Mouse (Mus musculus) midbrain, embryonic 15.5 days (tissue): Measurements from ENCODE around the gene Mctp1. TPM values are rescaled to one million over a fixed set of nuclear protein-coding genes. Genes with fewer than 3 reads are reported as not detected.

ENCODE experiments used
- ATAC-seq: fragments of 200-750 bp; cut with Nextera tagmentation; replicated peaks from 2 replicates; pipeline ENCODE4 v1.8.0; 2017; ENCODE audit warnings: moderate TSS enrichment
- H3K27ac ChIP-seq: fragments of 300-500 bp; sonication (generic); 2 replicates; pipeline ENCODE4 v1.5.1; 2015; ENCODE audit warnings: mild to moderate bottlenecking, inconsistent platforms
- H3K27me3 ChIP-seq: fragments of 300-500 bp; sonication (generic); replicated peaks from 2 replicates; pipeline ENCODE4 v1.6.1; 2015; ENCODE audit warnings: inconsistent platforms
- H3K36me3 ChIP-seq: fragments of 300-500 bp; sonication (generic); replicated peaks from 2 replicates; pipeline ENCODE4 v1.6.1; 2015; ENCODE audit warnings: inconsistent platforms
- H3K4me1 ChIP-seq: fragments of 300-500 bp; sonication (generic); 2 replicates; pipeline ENCODE4 v1.6.1; 2015; ENCODE audit warnings: inconsistent platforms
- H3K4me2 ChIP-seq: fragments of 300-500 bp; sonication (generic); 2 replicates; pipeline ENCODE4 v1.6.1; 2015; ENCODE audit warnings: inconsistent platforms, mild to moderate bottlenecking, moderate library complexity
- H3K4me3 ChIP-seq: fragments of 300-500 bp; sonication (generic); 2 replicates; pipeline ENCODE4 v1.5.1; 2015; ENCODE audit warnings: mild to moderate bottlenecking, inconsistent platforms
- H3K9ac ChIP-seq: fragments of 300-500 bp; sonication (generic); 2 replicates; pipeline ENCODE4 v1.6.1; 2015; ENCODE audit warnings: mild to moderate bottlenecking, inconsistent platforms
- H3K9me3 ChIP-seq: fragments of 300-500 bp; sonication (generic); 2 replicates; pipeline ENCODE4 v1.6.1; 2016; ENCODE audit warnings: inconsistent platforms
- WGBS: fragments of 180-500 bp; shearing (Covaris S2); methylation state at CpG from one replicate; pipeline ENCODE4 v1.1.7; 2015; ENCODE audit warnings: mixed read lengths; 5-methylcytosine and 5-hydroxymethylcytosine counted together
- polyA plus RNA-seq: library from polyadenylated mRNA; unstranded; fragments of >200 nt; fragmentation: Nextera tagmentation; extraction: Ambion mirVana; gene quantifications from 2 replicates; pipeline ENCODE4 v1.2.1, GENCODE M21; 2015

Gene Mctp1
- polyA plus RNA-seq, 1 experiment from 2014 or later, result 3.9 TPM

- Histone ChIP-seq H3K27ac (no peak overlapping the region; the same call in 1 of the 2 replicates), H3K9ac (no peak overlapping the region)
- peak; percentile 74 for ATAC-seq
Observed at GRCm38 (mm10) chr13:77046416-77046815, 662.1 kb downstream of the Mctp1 start.

GRCm38 (mm10) chr13:77047179-77047931 is 663.0 kb downstream of the Mctp1 start:
- 45% methylated on average over 6 of the region's 6 CpGs for WGBS
- H3K4me1 ChIP-seq, result peaks cover 3% of the 10 kb centered on the region; the same call in 1 of the 2 replicates
- no peaks in the 10 kb centered on the region for H3K36me3 ChIP-seq
- H3K27me3 ChIP-seq, result no peaks in the 10 kb centered on the region
- 0 out of 2 replicates have a peak overlapping the region, but pooled peaks have one; percentile 29 for H3K27ac ChIP-seq
- H3K9me3 ChIP-seq, result no peaks in the 10 kb centered on the region
- no peak overlapping the region for H3K4me3 ChIP-seq
- H3K9ac ChIP-seq, result no peak overlapping the region
- H3K4me2 ChIP-seq, result no peak overlapping the region
- ATAC-seq, result peak; percentile 68

More at GRCm38 (mm10) chr13:77046416-77046815, 662.1 kb downstream of the Mctp1 start:
- Histone ChIP-seq H3K36me3 (no peaks in the 10 kb centered on the region), H3K9me3 (no peaks in the 10 kb centered on the region), H3K4me2 (peak overlapping the region; percentile 16; the same call in 1 of the 2 replicates), H3K27me3 (no peaks in the 10 kb centered on the region), H3K4me1 (peaks cover 3% of the 10 kb centered on the region; the same call in 1 of the 2 replicates), H3K4me3 (peak overlapping the region; percentile 9; the same call in 1 of the 2 replicates)
- 52% methylated on average over 10 of the region's 10 CpGs for WGBS

GRCm38 (mm10) chr13:77048461-77048860 is 664.1 kb downstream of the Mctp1 start:
- Histone ChIP-seq H3K27me3 (no peaks in the 10 kb centered on the region), H3K9ac (no peak overlapping the region), H3K9me3 (no peaks in the 10 kb centered on the region), H3K4me1 (peaks cover 3% of the 10 kb centered on the region; the same call in 1 of the 2 replicates), H3K4me2 (no peak overlapping the region), H3K27ac (no peak overlapping the region), H3K36me3 (no peaks in the 10 kb centered on the region), H3K4me3 (no peak overlapping the region)
- 78% methylated on average over 1 of the region's 1 CpGs for WGBS
- ATAC-seq, result no peak

- Histone ChIP-seq H3K9ac (no peak overlapping the region), H3K4me3 (no peak overlapping the region), H3K9me3 (no peaks in the 10 kb centered on the region), H3K27ac (no peak overlapping the region), H3K36me3 (no peaks in the 10 kb centered on the region), H3K4me1 (peaks cover 3% of the 10 kb centered on the region; the same call in 1 of the 2 replicates), H3K4me2 (no peak overlapping the region), H3K27me3 (no peaks in the 10 kb centered on the region)
- no peak for ATAC-seq
- 77% methylated on average over 3 of the region's 3 CpGs for WGBS
Observed at GRCm38 (mm10) chr13:77049736-77050135, 665.4 kb downstream of the Mctp1 start.

DNA sequence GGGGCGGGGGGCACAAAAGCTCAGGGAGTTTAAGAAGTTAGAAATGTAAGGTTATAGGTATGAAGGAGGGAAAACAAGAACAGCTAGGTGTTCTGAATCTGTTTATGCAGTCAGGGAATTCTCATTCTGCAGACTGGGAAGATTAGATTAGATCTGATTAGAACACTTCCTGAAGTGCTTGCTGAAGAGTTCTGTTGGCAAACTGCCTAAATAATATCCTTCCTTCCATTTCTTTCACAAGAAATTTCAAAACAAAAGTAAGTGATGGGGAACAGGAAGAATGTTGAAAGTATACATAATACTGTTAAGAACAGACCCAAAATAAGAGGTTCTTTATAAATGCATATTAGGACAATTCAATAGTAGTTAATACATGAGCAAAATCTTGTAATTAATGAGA is 678.9 kb downstream of the Mctp1 start:
- WGBS, result 96% methylated on average over 1 of the region's 1 CpGs
- H3K4me1 ChIP-seq, result no peaks in the 10 kb centered on the region
- H3K36me3 ChIP-seq, result no peaks in the 10 kb centered on the region
- no peak for ATAC-seq
- no peaks in the 10 kb centered on the region for H3K9me3 ChIP-seq
- H3K27me3 ChIP-seq, result no peaks in the 10 kb centered on the region
- H3K4me3 ChIP-seq, result no peak overlapping the region
- no peak overlapping the region for H3K9ac ChIP-seq
- H3K27ac ChIP-seq, result no peak overlapping the region
- H3K4me2 ChIP-seq, result no peak overlapping the region

DNA sequence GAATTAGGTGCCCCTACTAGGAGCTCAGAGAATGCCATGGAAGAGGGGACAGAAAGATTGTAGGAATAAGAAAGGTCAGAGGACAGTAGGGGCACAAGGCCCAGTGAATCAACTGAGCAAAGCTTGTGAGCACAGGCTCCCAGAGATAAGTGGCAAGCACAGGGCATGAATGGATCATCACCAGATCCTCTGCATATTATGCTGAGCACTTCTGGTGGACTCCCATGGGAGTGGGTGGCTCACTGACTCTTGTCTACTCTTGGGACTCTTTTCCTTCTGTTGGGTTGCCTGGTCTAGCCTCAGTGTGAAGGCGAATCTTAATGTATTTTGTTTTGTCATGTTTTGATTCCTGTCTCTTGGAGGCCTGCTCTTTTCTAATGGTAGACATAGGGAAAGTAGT is 684.5 kb downstream of the Mctp1 start:
- 96% methylated on average over 1 of the region's 1 CpGs for WGBS
- no peak overlapping the region for H3K27ac ChIP-seq
- H3K27me3 ChIP-seq, result no peaks in the 10 kb centered on the region
- H3K36me3 ChIP-seq, result no peaks in the 10 kb centered on the region
- ATAC-seq, result no peak
- no peak overlapping the region for H3K4me3 ChIP-seq
- H3K9me3 ChIP-seq, result no peaks in the 10 kb centered on the region
- H3K4me1 ChIP-seq, result no peaks in the 10 kb centered on the region
- no peak overlapping the region for H3K9ac ChIP-seq
- no peak overlapping the region for H3K4me2 ChIP-seq

DNA sequence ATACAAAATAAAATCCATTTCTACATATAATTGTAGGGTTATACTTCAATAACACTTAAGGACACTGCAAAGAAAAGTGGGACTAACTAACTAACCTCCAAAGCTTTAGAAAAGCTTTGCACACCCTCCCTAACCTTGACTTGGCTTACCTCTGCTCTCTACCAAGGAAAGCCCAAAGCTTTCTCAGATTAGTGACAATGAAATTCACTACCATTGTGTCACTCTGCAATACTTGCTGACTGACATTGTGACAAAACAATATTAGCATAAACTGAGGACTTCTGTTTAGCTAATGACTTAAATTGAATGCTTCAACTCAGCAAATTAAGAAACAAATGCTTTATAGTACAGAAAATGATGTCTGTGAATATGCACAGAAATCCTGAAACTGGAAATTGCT is 687.7 kb downstream of the Mctp1 start:
- ATAC-seq, result no peak
- H3K4me1 ChIP-seq, result no peaks in the 10 kb centered on the region

More for the DNA sequence above, 687.7 kb downstream of the Mctp1 start:
- Histone ChIP-seq H3K9me3 (peaks cover 4% of the 10 kb centered on the region), H3K4me2 (no peak overlapping the region), H3K27me3 (no peaks in the 10 kb centered on the region), H3K36me3 (peaks cover 2% of the 10 kb centered on the region), H3K9ac (no peak overlapping the region), H3K27ac (no peak overlapping the region), H3K4me3 (no peak overlapping the region)

Other genes starting within 250 kb of the Mctp1 start
- 0.25 and 1.00 TPM in 2 replicates for gene Fam81b, start 79.5 kb upstream of the Mctp1 start, polyA plus RNA-seq